Mouse (Mus musculus) subcutaneous adipose tissue, adult 2 months (tissue): ENCODE measurements around the gene Olfr1504. TPM values are rescaled to one million over a fixed set of nuclear protein-coding genes. Genes with fewer than 3 reads are reported as not detected.

Experiments used
- polyA plus RNA-seq: library from polyadenylated mRNA; depleted of rRNA; stranded (reverse); fragments of >200 nt; gene quantifications from 2 replicates; pipeline ENCODE4 v1.2.3, GENCODE M21; 2012; ENCODE audit warnings: low replicate concordance; rRNA removed

Olfr1504 gene
- polyA plus RNA-seq, result not detected in 2 replicates

DNA sequence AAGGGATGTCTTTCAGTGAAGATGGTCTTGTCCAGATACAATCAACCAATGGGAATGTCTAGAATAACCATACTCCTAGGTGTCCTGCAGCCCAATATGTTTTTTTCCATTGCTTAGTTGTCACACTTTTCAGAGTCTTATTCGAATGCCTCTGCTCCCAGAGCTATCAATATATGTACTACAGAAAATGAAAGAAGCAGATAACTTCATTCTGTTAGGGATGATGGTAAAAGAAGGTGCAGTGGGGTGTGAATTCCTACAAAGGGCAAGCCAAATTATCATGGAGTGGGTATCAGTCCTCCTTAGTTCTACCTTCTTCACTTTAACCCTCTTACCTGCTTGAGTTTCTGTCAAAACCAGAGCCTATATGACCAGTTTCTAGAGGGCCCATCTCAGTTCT lies at the start of gene Olfr1504:
TSS of gene Olfr1504 (minus strand) at position 101 of the 400 bp plus-strand sequence.

DNA sequence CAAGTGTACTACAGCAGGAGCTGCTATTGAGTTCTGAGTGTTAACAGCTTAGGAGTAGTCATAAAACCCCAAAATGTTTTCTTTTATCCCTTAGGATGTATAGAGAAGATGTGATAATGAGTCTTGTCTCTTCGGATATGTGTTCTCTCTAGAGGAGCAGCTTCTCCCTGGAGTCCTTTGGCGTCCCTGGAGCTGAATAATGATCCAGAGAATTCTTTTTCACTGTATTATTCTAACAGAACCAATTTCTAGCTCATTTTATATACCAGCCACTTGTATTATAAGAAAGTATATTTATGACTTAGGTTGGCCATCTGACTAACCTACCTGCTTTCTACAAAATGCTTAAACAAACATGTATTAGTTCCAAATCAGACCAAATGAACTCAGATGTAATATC lies 15.5 kb upstream of the Olfr1504 start, which contains the start of gene Olfr1505:
TSS of gene Olfr1505 (plus strand) at position 301 of the 400 bp plus-strand sequence.

DNA sequence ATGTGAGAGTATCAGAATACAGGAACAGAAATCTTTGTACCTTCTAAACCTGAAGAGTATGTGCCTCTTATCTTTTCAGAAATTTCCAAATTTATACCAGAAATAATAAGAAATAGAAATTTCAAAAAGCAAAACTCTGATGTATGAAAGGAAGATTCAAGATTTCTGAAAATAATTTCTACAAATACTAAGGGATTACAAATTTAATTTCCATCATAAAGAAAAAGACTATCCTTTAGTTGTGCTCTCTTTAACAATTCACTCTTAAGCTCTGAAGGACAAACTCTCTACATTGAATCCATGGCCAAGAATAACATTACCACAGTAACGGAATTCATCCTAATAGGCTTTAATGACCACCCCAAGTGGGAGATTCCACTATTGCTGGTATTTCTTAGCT lies 36.2 kb downstream of the Olfr1504 start, which contains the start of gene Olfr1502:
TSS of gene Olfr1502 (plus strand) at position 301 of the 400 bp plus-strand sequence.

DNA sequence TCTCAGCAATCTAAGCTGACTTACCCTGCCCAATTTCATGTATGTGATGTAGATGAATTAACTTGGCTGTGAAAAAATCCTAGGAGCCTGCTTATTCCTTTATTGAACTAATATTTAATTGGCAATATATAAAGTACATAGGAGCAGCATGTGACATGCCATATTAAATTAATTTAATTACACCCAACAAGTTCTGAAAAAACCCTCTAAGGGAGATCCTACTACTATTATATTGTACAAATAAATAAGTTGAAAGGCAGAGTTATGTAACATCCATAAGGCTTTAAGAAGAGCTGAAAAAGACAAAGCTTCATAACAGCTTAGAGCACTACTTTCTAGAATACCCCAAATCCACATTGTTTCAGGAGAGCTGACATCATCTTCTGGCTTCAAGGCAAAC lies 47.1 kb downstream of the Olfr1504 start, which contains the start of gene Olfr1501:
TSS of gene Olfr1501 (minus strand) at position 101 of the 400 bp plus-strand sequence.

Other genes starting within 250 kb of the Olfr1504 start
- not detected in 2 replicates for gene Olfr1490, start 246.8 kb downstream of the Olfr1504 start, polyA plus RNA-seq
- gene Olfr1491, start 200.7 kb downstream of the Olfr1504 start, polyA plus RNA-seq, result not detected in 2 replicates
- gene Olfr1493-ps1, start 174.7 kb downstream of the Olfr1504 start, polyA plus RNA-seq, result not detected in 2 replicates
- gene Olfr1494, start 158.2 kb downstream of the Olfr1504 start, polyA plus RNA-seq, result not detected in 2 replicates
- not detected in 2 replicates for gene Olfr1495, start 133.3 kb downstream of the Olfr1504 start, polyA plus RNA-seq
- gene Olfr1496, start 120.0 kb downstream of the Olfr1504 start, polyA plus RNA-seq, result not detected in 2 replicates
- not detected in 2 replicates for gene Olfr1497, start 99.7 kb downstream of the Olfr1504 start, polyA plus RNA-seq
- not detected in 2 replicates for gene Olfr1499, start 78.5 kb downstream of the Olfr1504 start, polyA plus RNA-seq
- not detected in 2 replicates for gene Olfr1500, start 67.4 kb downstream of the Olfr1504 start, polyA plus RNA-seq
- not detected in 2 replicates for gene Olfr1501, start 47.2 kb downstream of the Olfr1504 start, polyA plus RNA-seq
- gene Olfr1502, start 36.1 kb downstream of the Olfr1504 start, polyA plus RNA-seq, result not detected in 2 replicates
- not detected in 2 replicates for gene Olfr1505, start 15.6 kb upstream of the Olfr1504 start, polyA plus RNA-seq